Mouse (Mus musculus) heart, embryonic 16.5 days (tissue): Measurements from ENCODE around the gene Gna11. TPM values are rescaled to one million over a fixed set of nuclear protein-coding genes. Genes with fewer than 3 reads are reported as not detected.

Experiments
- ATAC-seq: fragments of 200-750 bp; cut with Nextera tagmentation; replicated peaks from 2 replicates; pipeline ENCODE4 v1.8.0; 2017; ENCODE audit warnings: moderate number of reproducible peaks; ENCODE audit not compliant: insufficient read depth, low FRiP score; ENCODE audit errors: extremely low read depth
- H3K27ac ChIP-seq: fragments of 300-500 bp; sonication (generic); 2 replicates; pipeline ENCODE4 v1.5.1; 2014; ENCODE audit warnings: mild to moderate bottlenecking, low read length, control low read depth, moderate library complexity
- H3K27me3 ChIP-seq: fragments of 300-500 bp; sonication (generic); 2 replicates; pipeline ENCODE4 v1.6.1; 2014; ENCODE audit warnings: low read length, mixed read lengths; ENCODE audit not compliant: control insufficient read depth, insufficient read depth
- H3K36me3 ChIP-seq: fragments of 300-500 bp; sonication (generic); 2 replicates; pipeline ENCODE4 v1.6.1; 2014; ENCODE audit not compliant: control insufficient read depth, insufficient read depth
- H3K4me1 ChIP-seq: fragments of 300-500 bp; sonication (generic); 2 replicates; pipeline ENCODE4 v1.6.1; 2014; ENCODE audit warnings: low read length, mixed read lengths; ENCODE audit not compliant: control insufficient read depth, insufficient read depth
- H3K4me2 ChIP-seq: fragments of 300-500 bp; sonication (generic); 2 replicates; pipeline ENCODE4 v1.6.1; 2014; ENCODE audit warnings: low read depth, mild to moderate bottlenecking, control low read depth, low read length
- H3K4me3 ChIP-seq: fragments of 300-500 bp; sonication (generic); 2 replicates; pipeline ENCODE4 v1.5.1; 2014; ENCODE audit warnings: mild to moderate bottlenecking, control low read depth, low read length
- H3K9ac ChIP-seq: fragments of 300-500 bp; sonication (generic); 2 replicates; pipeline ENCODE4 v1.6.1; 2014; ENCODE audit warnings: low read length, control low read depth
- H3K9me3 ChIP-seq: fragments of 300-500 bp; sonication (generic); replicated peaks from 2 replicates; pipeline ENCODE4 v1.6.1; 2016; ENCODE audit warnings: low read length; ENCODE audit not compliant: control insufficient read depth
- WGBS: fragments of 180-500 bp; shearing (Covaris S2); extraction: QIAGEN DNeasy Blood & Tissue Kit; methylation state at CpG from one replicate; pipeline ENCODE4 v1.1.7; 2014; 5-methylcytosine and 5-hydroxymethylcytosine counted together
- polyA plus RNA-seq: library from polyadenylated mRNA; unstranded; fragments of >200 nt; fragmentation: Nextera tagmentation; extraction: Ambion mirVana; gene quantifications from 2 replicates; pipeline ENCODE4 v1.2.1, GENCODE M21; 2015

Gna11 gene
- polyA plus RNA-seq, 1 experiment from 2014 or later: 57.4 TPM

DNA sequence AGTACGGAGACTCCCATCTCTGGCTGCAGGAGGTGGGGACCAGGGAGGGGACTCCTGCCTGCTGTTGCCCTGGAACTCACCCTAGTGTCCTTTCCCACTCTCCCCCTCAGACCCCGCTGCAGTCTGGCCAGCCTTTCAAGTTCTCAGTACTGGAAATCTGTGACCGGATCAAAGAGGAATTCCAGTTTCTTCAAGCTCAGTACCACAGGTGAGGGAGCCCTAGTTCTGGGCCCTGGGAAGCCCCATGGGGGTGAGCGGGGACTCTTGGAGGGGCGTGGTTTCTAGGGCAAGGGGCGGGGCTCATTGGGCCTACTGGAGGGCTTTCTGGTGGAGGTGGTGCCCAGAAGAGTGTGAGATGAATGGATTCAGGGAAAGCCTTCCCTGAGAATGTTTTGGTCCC is 30.7 kb upstream of the Gna11 start:
- WGBS: 2% methylated on average over 6 of the region's 6 CpGs
- Histone ChIP-seq H3K9ac (peak overlapping the region; percentile 86), H3K27me3 (no peaks in the 10 kb centered on the region), H3K9me3 (no peaks in the 10 kb centered on the region), H3K4me2 (peak overlapping the region; percentile 81), H3K27ac (no peak overlapping the region), H3K4me1 (peaks cover 25% of the 10 kb centered on the region), H3K36me3 (no peaks in the 10 kb centered on the region), H3K4me3 (peak overlapping the region; percentile 75)
- ATAC-seq: no peak

DNA sequence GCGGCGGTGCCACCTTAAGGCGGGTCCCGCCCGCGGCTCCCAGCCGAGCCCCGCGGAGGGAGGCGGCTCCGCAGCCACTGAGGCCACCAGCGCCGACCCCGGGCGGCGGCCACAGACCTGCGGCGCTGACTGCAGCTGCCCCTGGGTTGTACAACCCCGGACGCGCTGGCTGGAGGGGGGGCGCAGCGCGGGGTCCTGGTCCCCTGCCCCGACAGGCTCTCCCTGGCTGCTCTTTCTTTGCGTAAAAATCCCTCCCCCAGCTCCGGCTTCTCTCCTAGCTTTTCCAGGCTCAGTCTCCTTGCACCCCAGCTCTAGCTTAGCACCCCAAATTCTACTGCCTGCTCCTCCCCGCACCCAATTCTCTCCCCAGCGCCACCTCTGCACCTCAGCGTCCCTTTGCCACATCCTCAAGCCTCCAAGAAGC is 30.2 kb upstream of the Gna11 start:
- peaks cover 26% of the 10 kb centered on the region for H3K4me1 ChIP-seq
- 0% methylated on average over 30 of the region's 30 CpGs for WGBS

DNA sequence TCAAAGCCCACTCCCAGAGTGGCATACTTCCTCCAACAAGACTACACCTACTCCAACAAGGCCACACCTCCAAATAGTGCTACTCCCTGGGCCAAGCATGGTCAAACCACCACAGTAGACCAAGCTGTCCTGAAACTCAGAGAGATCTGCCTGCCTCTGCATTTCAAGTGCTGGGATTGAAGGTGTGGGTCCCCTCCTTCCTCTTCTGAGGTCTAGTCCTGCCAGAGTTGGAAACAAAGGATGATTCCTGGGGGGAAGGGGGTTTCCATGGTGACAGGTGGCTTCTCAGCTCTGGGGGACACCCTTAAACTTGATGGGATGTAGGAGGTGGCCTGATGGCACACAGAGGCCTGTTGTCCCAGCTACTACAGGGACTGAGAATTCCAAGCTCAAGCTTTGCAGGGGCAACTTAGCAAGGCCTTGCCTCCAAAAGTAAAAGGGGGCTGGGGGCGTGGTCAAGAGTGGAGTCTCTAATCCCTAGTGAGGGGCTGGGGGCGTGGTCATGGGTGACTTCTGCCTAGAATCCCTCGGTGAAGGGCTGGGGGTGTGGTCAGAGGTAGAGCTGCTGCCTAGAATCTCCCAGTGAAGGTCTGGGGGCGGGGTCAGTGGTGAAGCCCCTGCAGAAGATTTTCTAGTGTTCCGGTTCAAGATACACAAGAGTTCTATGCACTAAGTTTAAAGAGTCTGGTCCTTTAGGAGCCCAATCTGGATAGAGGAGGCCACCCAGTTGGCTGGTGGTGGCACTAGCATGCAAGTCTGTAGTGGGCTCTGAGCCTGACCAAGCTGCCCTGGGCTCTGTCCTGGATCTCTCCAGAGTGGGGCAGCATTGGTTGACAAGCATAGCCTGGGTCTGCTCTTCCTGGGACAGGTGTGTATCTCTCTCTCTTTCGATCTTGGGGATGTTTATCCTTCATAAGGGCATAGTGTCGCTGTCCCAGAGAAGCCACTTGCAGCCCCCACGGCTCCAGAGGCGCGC is 29.4 kb upstream of the Gna11 start, which contains the start of gene Tle2:
Gene Tle2 (plus strand): TSS at position 481 of the 976 bp plus-strand sequence.
- no peaks in the 10 kb centered on the region for H3K9me3 ChIP-seq
- no peak for ATAC-seq
- peak within 1 kb of the TSS; percentile 81 for H3K4me2 ChIP-seq
- peak within 1 kb of the TSS; percentile 75 for H3K4me3 ChIP-seq
- H3K27ac ChIP-seq: 0 out of 2 replicates have a peak within 1 kb of the TSS, but pooled peaks have one; percentile 20
- peak within 1 kb of the TSS; percentile 86 for H3K9ac ChIP-seq
- WGBS: 22% methylated on average over 10 of the region's 10 CpGs
- H3K27me3 ChIP-seq: no peaks in the 10 kb centered on the region
- H3K36me3 ChIP-seq: no peaks in the 10 kb centered on the region
- H3K4me1 ChIP-seq: peaks cover 31% of the 10 kb centered on the region

More for the DNA sequence above, 30.2 kb upstream of the Gna11 start:
- Histone ChIP-seq H3K27me3 (no peaks in the 10 kb centered on the region), H3K9ac (peak overlapping the region; percentile 86), H3K36me3 (no peaks in the 10 kb centered on the region), H3K9me3 (no peaks in the 10 kb centered on the region), H3K4me3 (peak overlapping the region; percentile 75), H3K27ac (0 out of 2 replicates have a peak overlapping the region, but pooled peaks have one; percentile 20), H3K4me2 (peak overlapping the region; percentile 81)
- ATAC-seq: 0 out of 2 replicates have a peak, but pooled peaks have one; percentile 12

DNA sequence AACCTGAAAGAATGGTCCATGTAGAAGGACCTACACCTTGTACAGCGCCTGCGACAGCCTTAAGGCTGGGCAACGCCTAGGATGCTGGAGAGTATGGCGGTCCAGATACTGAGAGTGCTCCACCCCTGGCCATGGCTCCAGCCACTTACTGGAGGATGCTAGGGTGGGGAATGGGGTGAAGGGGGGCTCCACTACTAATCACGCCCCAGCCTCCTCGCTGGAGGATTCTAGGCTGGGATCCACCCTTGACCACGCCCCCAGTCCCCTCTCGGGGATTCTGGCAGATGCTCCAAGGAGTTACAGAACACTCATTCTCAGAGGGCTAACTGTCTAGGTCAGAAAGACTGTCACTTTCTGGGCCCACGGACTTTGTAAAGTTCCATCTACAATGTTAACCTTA is 28.0 kb upstream of the Gna11 start:
- ATAC-seq: no peak
- Histone ChIP-seq H3K27ac (no peak overlapping the region), H3K9ac (no peak overlapping the region), H3K27me3 (no peaks in the 10 kb centered on the region), H3K4me3 (no peak overlapping the region), H3K36me3 (no peaks in the 10 kb centered on the region), H3K9me3 (no peaks in the 10 kb centered on the region), H3K4me2 (no peak overlapping the region), H3K4me1 (peaks cover 43% of the 10 kb centered on the region)
- 29% methylated on average over 9 of the region's 9 CpGs for WGBS

DNA sequence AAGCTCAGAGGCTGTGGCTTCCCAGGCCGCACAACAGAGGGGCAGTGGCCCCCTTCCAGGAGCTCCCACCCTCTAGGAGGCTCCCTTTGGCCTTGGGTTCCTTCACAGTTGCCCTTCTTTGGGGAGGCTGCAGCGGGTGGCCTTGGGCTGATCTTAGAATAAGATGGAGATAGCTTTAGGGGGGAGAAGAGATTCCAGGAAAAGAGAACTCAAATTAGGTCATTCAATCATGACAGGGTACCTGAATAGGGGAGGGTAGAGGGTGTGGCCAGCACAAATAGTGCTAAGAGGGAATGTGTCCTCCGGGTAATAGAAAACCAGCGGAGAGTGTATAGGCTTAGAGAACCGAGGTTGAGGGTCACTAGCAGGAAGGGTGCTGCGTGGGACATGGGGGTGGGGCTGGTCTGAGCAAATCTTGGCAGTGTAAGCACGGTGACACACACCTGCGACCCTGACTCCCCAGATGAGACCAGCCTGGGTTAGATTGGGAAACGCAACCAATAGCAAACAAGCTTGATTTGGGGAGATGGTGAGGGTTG is 27.2 kb upstream of the Gna11 start:
- H3K4me1 ChIP-seq: peaks cover 43% of the 10 kb centered on the region
- ATAC-seq: no peak
- no peaks in the 10 kb centered on the region for H3K27me3 ChIP-seq
- H3K4me2 ChIP-seq: peak overlapping the region; percentile 96
- H3K9ac ChIP-seq: peak overlapping the region; percentile 70
- 17% methylated on average over 9 of the region's 9 CpGs for WGBS
- peak overlapping the region; percentile 44 for H3K4me3 ChIP-seq
- H3K36me3 ChIP-seq: no peaks in the 10 kb centered on the region
- H3K27ac ChIP-seq: peak overlapping the region; percentile 63
- no peaks in the 10 kb centered on the region for H3K9me3 ChIP-seq

DNA sequence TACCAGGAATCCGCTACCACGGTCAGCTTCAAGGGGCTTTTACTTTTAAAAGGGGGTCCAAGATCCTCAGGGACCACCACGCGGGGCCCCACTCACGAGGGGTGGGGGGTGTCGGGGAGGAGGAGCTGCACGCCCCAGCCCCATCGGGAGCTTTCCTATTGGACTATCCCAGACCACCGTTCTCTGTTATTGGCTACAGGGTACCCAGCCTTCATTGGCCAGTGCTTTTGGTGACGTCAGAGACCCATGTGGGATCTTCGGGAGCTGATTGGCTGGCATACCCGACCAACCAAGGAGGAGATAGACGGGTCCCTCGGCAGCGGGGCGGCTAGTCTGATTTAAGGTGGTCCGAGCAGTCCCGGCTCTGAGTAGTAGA is 26.5 kb upstream of the Gna11 start:
- WGBS: under 1% methylated on average over 18 of the region's 18 CpGs
- peaks cover 43% of the 10 kb centered on the region for H3K4me1 ChIP-seq
- ATAC-seq: peak; percentile 90
- H3K9ac ChIP-seq: peak overlapping the region; percentile 70
- H3K4me2 ChIP-seq: peak overlapping the region; percentile 96
- H3K9me3 ChIP-seq: no peaks in the 10 kb centered on the region
- peak overlapping the region; percentile 62 for H3K4me3 ChIP-seq
- peak overlapping the region; percentile 96 for H3K27ac ChIP-seq
- H3K27me3 ChIP-seq: no peaks in the 10 kb centered on the region
- H3K36me3 ChIP-seq: 0 out of 2 replicates have a peak, but pooled peaks cover 3% of the 10 kb centered on the region

DNA sequence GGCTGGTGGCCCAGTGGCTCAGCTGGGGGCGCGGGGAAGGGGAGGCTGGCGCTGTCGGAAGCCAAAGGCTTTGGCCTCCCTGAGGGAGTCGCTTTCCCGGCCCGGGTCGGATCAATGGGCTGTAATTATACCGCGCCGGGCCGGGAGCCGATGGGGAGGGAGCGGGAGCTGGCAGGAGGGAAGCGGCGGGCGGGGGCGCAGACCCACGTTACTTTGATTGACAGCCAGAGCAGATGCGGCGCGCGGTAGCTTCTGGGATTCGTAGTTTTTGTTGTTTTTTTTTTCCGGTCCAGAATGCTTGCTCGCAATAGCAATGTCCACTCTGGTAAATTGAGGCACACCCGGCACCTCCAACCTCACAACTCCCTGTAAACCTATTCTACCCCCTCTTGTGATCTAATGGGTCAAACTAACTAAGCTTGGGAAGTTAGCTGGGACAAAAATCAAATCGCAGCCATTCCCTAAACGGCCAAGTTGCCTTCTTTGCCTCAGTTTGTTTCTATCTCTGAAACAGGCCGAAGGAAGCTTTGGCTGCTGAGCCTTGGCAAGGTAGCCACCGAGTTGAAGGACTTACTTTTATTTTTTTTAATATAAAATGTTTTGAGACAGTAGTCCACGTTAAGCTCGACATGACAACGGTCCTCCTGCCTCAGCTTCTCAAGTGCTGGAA is 26.0 kb upstream of the Gna11 start:
- H3K4me1 ChIP-seq: peaks cover 41% of the 10 kb centered on the region

DNA sequence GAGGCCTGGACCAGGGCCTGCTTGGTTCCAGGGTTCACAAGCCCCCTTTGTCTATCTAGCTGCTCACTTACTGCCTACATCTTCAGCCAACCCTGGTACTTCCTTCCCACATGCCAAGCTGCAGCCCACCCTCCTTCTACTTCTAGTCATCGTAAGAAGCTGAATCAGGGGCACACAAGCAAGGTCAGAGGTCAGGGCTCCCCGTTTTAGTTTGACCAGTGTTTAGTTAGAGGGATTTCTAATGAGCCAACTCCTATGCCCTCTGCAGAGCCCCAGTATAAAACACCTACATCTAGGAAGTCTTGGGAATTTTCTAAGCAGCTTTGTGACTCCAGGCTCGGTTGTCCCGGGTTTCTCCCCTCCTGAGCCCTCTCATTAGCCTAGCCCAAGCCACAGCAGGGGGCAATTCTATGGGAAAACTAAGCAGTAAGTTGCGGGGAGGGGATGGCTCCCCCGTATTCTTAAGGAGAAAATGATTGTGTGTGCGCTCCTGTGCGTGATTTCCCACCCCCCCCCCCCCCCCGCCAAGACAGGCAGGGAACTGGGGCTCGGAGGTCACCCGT is 25.3 kb upstream of the Gna11 start:
- H3K9me3 ChIP-seq: no peaks in the 10 kb centered on the region
- peaks cover 12% of the 10 kb centered on the region for H3K36me3 ChIP-seq
- H3K4me2 ChIP-seq: peak overlapping the region; percentile 96
- peak overlapping the region; percentile 96 for H3K27ac ChIP-seq
- peak overlapping the region; percentile 62 for H3K4me3 ChIP-seq
- 7% methylated on average over 11 of the region's 11 CpGs for WGBS
- H3K27me3 ChIP-seq: no peaks in the 10 kb centered on the region
- peak overlapping the region; percentile 77 for H3K9ac ChIP-seq
- no peak for ATAC-seq
- peaks cover 35% of the 10 kb centered on the region for H3K4me1 ChIP-seq

More for the DNA sequence above, 26.0 kb upstream of the Gna11 start:
- Histone ChIP-seq H3K4me2 (peak overlapping the region; percentile 96), H3K9ac (peak overlapping the region; percentile 77), H3K4me3 (peak overlapping the region; percentile 62), H3K36me3 (peaks cover 5% of the 10 kb centered on the region; the same call in 1 of the 2 replicates), H3K27ac (peak overlapping the region; percentile 96), H3K9me3 (no peaks in the 10 kb centered on the region), H3K27me3 (no peaks in the 10 kb centered on the region)
- under 1% methylated on average over 33 of the region's 34 CpGs for WGBS
- ATAC-seq: peak; percentile 50
